Comparison of ENCODE assay signal across 8 mouse cellular contexts in the genomic region with DNA sequence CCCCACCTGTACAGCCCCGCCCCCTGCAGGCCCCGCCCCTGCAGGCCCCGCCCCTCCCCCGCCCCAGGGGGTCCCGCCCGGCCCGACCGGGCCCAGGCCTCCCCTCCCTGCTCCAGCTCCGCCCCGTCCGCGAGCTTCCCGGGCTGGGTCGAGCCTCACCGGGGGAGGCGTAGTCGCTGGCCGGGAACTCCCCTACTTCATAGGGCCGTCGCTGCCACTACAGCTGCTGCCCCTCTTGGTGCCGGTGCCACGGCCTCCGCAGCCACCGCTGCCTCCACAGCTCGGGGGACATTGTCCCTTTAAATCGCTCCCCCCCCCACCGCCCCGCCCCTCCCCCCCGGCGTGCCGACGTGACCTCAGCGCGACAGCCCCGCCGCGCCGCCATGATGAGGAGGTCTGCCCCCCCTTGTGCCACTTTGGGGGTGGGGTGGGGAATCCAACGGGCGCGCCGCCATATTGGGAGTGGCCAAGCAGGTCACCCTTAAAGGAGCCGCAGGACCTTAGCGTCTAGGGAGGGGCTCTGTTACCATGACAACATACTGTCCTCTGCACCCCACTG. TPM values are rescaled to one million over a fixed set of nuclear protein-coding genes. Genes with fewer than 3 reads are reported as not detected.
A peak's percentile ranks its signal among the peaks of the same experiment; 100 is the strongest.
DNase-seq lines count a peak whose midpoint lies in the region; ATAC-seq and TF ChIP-seq lines count a peak whose summit lies in the region.

Wiz (minus strand) TSS at position 339 of the 559 bp plus-strand sequence.

- POLR2A ChIA-PET in Patski (lab: Charles Lee): interaction anchor here (0.6 to 1.0 kb wide), 2 partner anchors 19 to 39 kb away, joined by 3 read pairs; no protein-coding TSS in a partner anchor

- WGBS in hindbrain, embryonic 15.5 days: under 1% methylated on average over 39 of the region's 44 CpGs

- peak within 1 kb of the TSS; percentile 95 for H3K9ac ChIP-seq in hindbrain, embryonic 15.5 days

- CTCF ChIA-PET in Patski (lab: Charles Lee): interaction anchor here (0.6 kb wide), 1 partner anchor 48 kb away, joined by 3 read pairs; no protein-coding TSS in a partner anchor

- H3K9me3 ChIP-seq in hindbrain, embryonic 15.5 days: no peaks in the 10 kb centered on the region

- peak within 1 kb of the TSS; percentile 84 for H3K27ac ChIP-seq in hindbrain, embryonic 15.5 days (replicated peaks)

- H3K4me1 ChIP-seq in hindbrain, embryonic 15.5 days (replicated peaks): peaks cover 23% of the 10 kb centered on the region

- H3K36me3 ChIP-seq in hindbrain, embryonic 15.5 days: peaks cover 13% of the 10 kb centered on the region

- H3K27me3 ChIP-seq in Patski: peaks cover 3% of the 10 kb centered on the region
- peaks cover 36% of the 10 kb centered on the region for H3K27me3 ChIP-seq in hindbrain, embryonic 15.5 days

- H3K4me3 ChIP-seq in hindbrain, embryonic 15.5 days: peak within 1 kb of the TSS; percentile 75

- peak; percentile 72 for ATAC-seq in Patski
- peak; percentile 86 for ATAC-seq in hindbrain, embryonic 15.5 days (ENCODE audit: low FRiP score, low read depth)

- TF ChIP-seq CTCF in Patski (IDR thresholded peaks at IDR 0.05): no peak

- DNase-seq in Patski (ENCODE audit: low read depth, low spot score): peak; percentile 41
- peak; percentile 96 to 99 for DNase-seq in cerebellum, postnatal 25 days
- DNase-seq in frontal cortex, postnatal 36 days (ENCODE audit: low spot score in 2 of 2): peak; percentile 94 to 95
- DNase-seq in left cerebral cortex, adult 11 months (ENCODE audit: low spot score): peak; percentile 91
- DNase-seq in lung, postnatal 4 days: peak; percentile 96
- peak; percentile 89 for DNase-seq in retina, postnatal 7 days (ENCODE audit: low read depth, low spot score)
- peak; percentile 87 for DNase-seq in urinary bladder, adult 2 months (ENCODE audit: low spot score)

- in situ Hi-C loops in Patski (cut with MboI; ENCODE audit: low pct_unique_long_range_greater_than_20kb): no loop called here

- H3K4me2 ChIP-seq in hindbrain, embryonic 15.5 days: peak within 1 kb of the TSS; percentile 96

RNA-seq across cellular contexts. Expression of gene Wiz, which starts in this region (rescaled TPM):
- 56.5 TPM for polyA plus RNA-seq in Patski (2021)
- polyA plus RNA-seq in hindbrain, embryonic 15.5 days (2015; fragmentation: Nextera tagmentation; extraction: Ambion mirVana): 38.7 and 45.8 TPM in 2 replicates
- polyA plus RNA-seq in urinary bladder, adult 2 months (2012; rRNA removed): 28.3 and 34.2 TPM in 2 replicates

Comparison
In these comparisons a context has a peak if more than half of its experiments do, and no peak if none do; other contexts are left out.
1. Peak in every context shown above with its lines: DNase-seq, ATAC-seq, H3K4me3 ChIP-seq and H3K27ac ChIP-seq.
2. DNase-seq: peak in every context shown above with its lines; median percentile 98 in cerebellum, postnatal 25 days; 96 in lung, postnatal 4 days; 94 in frontal cortex, postnatal 36 days; 91 in left cerebral cortex, adult 11 months; 89 in retina, postnatal 7 days; 87 in urinary bladder, adult 2 months; 41 in Patski.